Mouse (Mus musculus): ENCODE measurements around the gene Adgrg5.

DNA sequence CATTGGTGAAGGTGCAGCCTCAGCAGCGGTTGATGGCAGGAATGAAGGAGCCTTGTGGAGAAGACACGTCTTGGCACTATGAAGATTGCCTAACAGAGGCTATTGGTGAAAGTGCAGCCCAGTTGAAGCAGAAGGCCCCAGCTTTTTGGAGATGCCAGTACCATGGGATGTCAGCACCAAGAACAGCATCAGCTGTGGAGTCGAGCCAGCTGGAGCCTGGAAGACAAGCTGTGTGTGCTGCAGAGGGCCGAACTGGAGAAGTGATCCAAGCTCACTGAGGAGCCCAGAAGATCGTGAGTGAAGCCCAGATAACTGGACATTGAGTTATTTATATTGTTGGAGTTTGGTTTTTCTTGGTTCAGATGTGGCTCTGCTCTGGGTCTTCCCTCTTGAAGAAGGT, 28.6 kb downstream of the Adgrg5 start:
- no peak for TF ChIP-seq CTCF (IDR thresholded peaks at IDR 0.05; ENCODE audit: borderline replicate concordance, control insufficient read depth, extremely low read depth, insufficient read depth, low read length, poor library complexity)
- no peak for TF ChIP-seq POLR2A (IDR thresholded peaks at IDR 0.05; ENCODE audit: control insufficient read depth, extremely low read depth, insufficient read depth, low read length, poor library complexity)

All from thymus, adult 2 months (tissue).